ENCODE assay signal across 18 mouse cellular contexts in genomic region chr10:117216132-117216495, GRCm38 (mm10). TPM values are rescaled to one million over a fixed set of nuclear protein-coding genes. Genes with fewer than 3 reads are reported as not detected.
DNase-seq lines count a peak whose midpoint lies in the region; ATAC-seq lines count a peak whose summit lies in the region.
"Had no signal": no experiment of that assay in that cellular context is flagged by ENCODE, and none has a peak within 500 bp of the region (broad histone marks: within the 10 kb centered on the region; RNA-seq: fewer than 3 reads in every experiment).

No protein-coding gene starts in this region.

- no peak for DNase-seq in liver
- peak; percentile 66 for DNase-seq in naive thymus-derived CD4-positive, alpha-beta T cell, adult 2 months (ENCODE audit: low read depth)
- peak; percentile 34 for DNase-seq in thymus, postnatal 25 days
- no peak for DNase-seq in left cerebral cortex, postnatal 25 days (ENCODE audit: low spot score in 2 of 2)
- no peak for DNase-seq in right cerebral cortex, postnatal 4 days
- DNase-seq in adrenal gland, postnatal 36 days: no peak
- DNase-seq: cerebellum, adult 2 months; gastrocnemius, postnatal 25 days had no signal

- no peak overlapping the region; the same call in 1 of the 2 replicates for H3K4me3 ChIP-seq in liver, embryonic 16.5 days (ENCODE audit: low read depth, low read length)
- H3K4me3 ChIP-seq: embryonic facial prominence, embryonic 10.5 days; forebrain, embryonic 10.5 days; intestine, embryonic 15.5 days; midbrain, embryonic 12.5 days had no signal

- ATAC-seq in liver, embryonic 16.5 days (ENCODE audit: low read depth): peak; percentile 48; the same call in 1 of the 2 replicates
- ATAC-seq in common myeloid progenitor, adult 5-6 weeks (replicated peaks; ENCODE audit: low read depth, poor library complexity, severe bottlenecking): peak; percentile 87

- peaks cover 55% of the 10 kb centered on the region for H3K36me3 ChIP-seq in liver, embryonic 16.5 days (ENCODE audit: control insufficient read depth, insufficient read depth)

- H3K27me3 ChIP-seq in liver, embryonic 16.5 days (ENCODE audit: control insufficient read depth, insufficient read depth, low read depth, low read length): no peaks in the 10 kb centered on the region
- H3K27me3 ChIP-seq: intestine, embryonic 15.5 days; midbrain, embryonic 12.5 days had no signal

- intact Hi-C loops in left cerebral cortex, postnatal 25 days (cut with DNase I): loop anchor here (10.0 kb wide), 1 partner anchor 261 kb away; the partner anchor contains the start of gene Rab3ip

- peaks cover 5% of the 10 kb centered on the region; the same call in 1 of the 2 replicates for H3K4me1 ChIP-seq in liver, embryonic 16.5 days (ENCODE audit: control insufficient read depth, low read depth, low read length)
- H3K4me1 ChIP-seq: embryonic facial prominence, embryonic 10.5 days; forebrain, embryonic 10.5 days; intestine, embryonic 15.5 days; midbrain, embryonic 12.5 days had no signal

- H3K4me2 ChIP-seq in liver, embryonic 16.5 days (ENCODE audit: low read depth, low read length): no peak overlapping the region
- H3K4me2 ChIP-seq: intestine, embryonic 15.5 days; midbrain, embryonic 12.5 days had no signal

- H3K9ac ChIP-seq in liver, embryonic 16.5 days (ENCODE audit: low read depth, low read length): no peak overlapping the region
- H3K9ac ChIP-seq: intestine, embryonic 15.5 days; midbrain, embryonic 12.5 days had no signal

- H3K27ac ChIP-seq in liver, embryonic 16.5 days (ENCODE audit: low read length): peak overlapping the region; percentile 59; the same call in 1 of the 2 replicates
- H3K27ac ChIP-seq: embryonic facial prominence, embryonic 10.5 days; forebrain, embryonic 10.5 days; intestine, embryonic 15.5 days; midbrain, embryonic 12.5 days had no signal

- no peaks in the 10 kb centered on the region for H3K9me3 ChIP-seq in liver, embryonic 16.5 days (replicated peaks; ENCODE audit: control insufficient read depth, low read length)
- H3K9me3 ChIP-seq: forebrain, embryonic 10.5 days; intestine, embryonic 15.5 days; midbrain, embryonic 12.5 days had no signal

- 82% methylated on average over 9 of the region's 9 CpGs for WGBS in liver, embryonic 16.5 days (ENCODE audit: insufficient replicate concordance)

RNA-seq across cellular contexts. Expression of gene Yeats4, which starts 8.2 kb away (rescaled TPM):
- polyA plus RNA-seq in liver, embryonic 16.5 days (2015; fragmentation: Nextera tagmentation; extraction: Ambion mirVana): 28.2 and 30.6 TPM in 2 replicates
- total RNA-seq in common myeloid progenitor, adult 5-6 weeks (2017): 174 and 192 TPM in 2 replicates
- total RNA-seq in left cerebral cortex, postnatal 25 days (2021): 10 to 100 TPM; 53.5 to 56.4 TPM
- 10 to 100 TPM; 38.9 to 42.3 TPM for total RNA-seq in adrenal gland, postnatal 36 days (2021)

RNA-seq across cellular contexts. Expression of gene 9530003J23Rik, which starts 22.4 kb away (rescaled TPM):
- not detected in 2 replicates for polyA plus RNA-seq in liver, embryonic 16.5 days (2015; fragmentation: Nextera tagmentation; extraction: Ambion mirVana)
- not detected in 2 replicates for total RNA-seq in common myeloid progenitor, adult 5-6 weeks (2017)
- not detected for total RNA-seq in left cerebral cortex, postnatal 25 days (2021)
- not detected for total RNA-seq in adrenal gland, postnatal 36 days (2021)
- total RNA-seq: adrenal gland, postnatal 10 days; gastrocnemius, postnatal 25 days; layer of hippocampus, adult 8-10 months had no signal
- polyA plus RNA-seq: cerebellum, adult 2 months; embryonic facial prominence, embryonic 10.5 days; forebrain, embryonic 10.5 days; heart, embryonic 16.5 days; intestine, embryonic 15.5 days; midbrain, embryonic 12.5 days; neural tube, embryonic 14.5 days had no signal

Comparison
In these comparisons a context has a peak if more than half of its experiments do, and no peak if none do; other contexts are left out.
1. DNase-seq: peak in naive thymus-derived CD4-positive, alpha-beta T cell, adult 2 months (single experiment) and thymus, postnatal 25 days (single experiment); none in liver (single experiment), left cerebral cortex, postnatal 25 days (0 of 2), right cerebral cortex, postnatal 4 days (single experiment) and adrenal gland, postnatal 36 days (0 of 2).